Mouse (Mus musculus) central nervous system, embryonic 18 days (tissue): ENCODE data around the gene Mrpl48. TPM values are rescaled to one million over a fixed set of nuclear protein-coding genes. Genes with fewer than 3 reads are reported as not detected.

Experiments
- polyA plus RNA-seq: library from polyadenylated mRNA; depleted of rRNA; stranded (reverse); fragments of >200 nt; gene quantifications from 2 replicates; pipeline ENCODE4 v1.2.3, GENCODE M21; 2012; rRNA removed

Gene Mrpl48
- polyA plus RNA-seq: 48.2 and 52.7 TPM in 2 replicates

GRCm38 (mm10) chr7:100608130-100608741 lies at the start of gene Mrpl48:
Mrpl48 (minus strand) TSS chr7:100608301.

GRCm38 (mm10) chr7:100607214-100608129 lies 629 bp downstream of the Mrpl48 start, which contains the start of gene Rab6a:
Rab6a (plus strand) TSS chr7:100607410.

DNA sequence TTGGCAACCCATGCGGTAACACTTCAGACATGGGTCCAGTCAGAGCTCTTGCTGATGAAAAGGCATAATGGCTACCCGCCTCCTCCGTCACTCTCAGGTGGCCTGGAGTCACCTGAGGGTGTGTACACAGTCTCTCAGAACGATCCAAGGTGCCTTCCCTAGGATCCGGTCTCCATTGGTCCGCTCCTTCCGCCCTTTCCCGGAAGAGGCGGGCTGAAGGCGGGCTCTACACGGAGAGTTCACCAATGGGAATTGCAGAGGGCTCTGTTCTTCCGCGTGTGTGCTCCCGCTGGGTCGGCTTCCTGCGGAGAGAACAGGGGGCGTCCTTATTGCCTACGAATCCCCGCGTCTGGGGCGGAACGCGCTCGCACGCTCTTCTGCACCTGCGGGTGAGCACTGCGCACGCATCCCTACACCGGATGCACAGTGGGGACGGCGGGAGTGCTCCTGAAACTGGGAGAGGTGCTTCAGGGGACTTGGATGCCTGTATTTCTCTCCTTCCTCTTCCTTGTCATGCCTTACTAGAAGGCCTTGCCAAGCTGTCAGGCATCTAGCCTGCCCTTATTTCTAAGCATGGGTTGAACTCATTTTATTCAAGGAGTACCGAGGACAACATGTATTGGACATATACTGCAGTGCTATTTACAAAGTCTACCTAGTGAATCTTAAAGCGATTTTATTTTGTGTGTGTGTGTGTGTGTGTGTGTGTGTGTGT lies 71.1 kb downstream of the Mrpl48 start, which contains the start of gene Coa4:
Coa4 (plus strand) TSS at position 268 of the 715 bp plus-strand sequence.

GRCm38 (mm10) chr7:100514573-100514972 lies 93.5 kb downstream of the Mrpl48 start, which contains the start of gene Dnajb13:
Dnajb13 (minus strand) TSS chr7:100514960.

Other genes starting within 250 kb of the Mrpl48 start
- 22.6 TPM in 2 replicates for gene C2cd3, start 236.1 kb downstream of the Mrpl48 start, polyA plus RNA-seq
- 164 and 175 TPM in 2 replicates for gene Ppme1, start 236.0 kb downstream of the Mrpl48 start, polyA plus RNA-seq
- gene Ucp3, start 135.3 kb downstream of the Mrpl48 start, polyA plus RNA-seq: 0.06 and 0.21 TPM in 2 replicates
- 41.7 and 43.9 TPM in 2 replicates for gene Ucp2, start 115.0 kb downstream of the Mrpl48 start, polyA plus RNA-seq
- gene Dnajb13, start 93.3 kb downstream of the Mrpl48 start, polyA plus RNA-seq: 2.8 and 3.8 TPM in 2 replicates
- 9.5 and 9.8 TPM in 2 replicates for gene Coa4, start 71.2 kb downstream of the Mrpl48 start, polyA plus RNA-seq
- gene Rab6a, start 891 bp downstream of the Mrpl48 start, polyA plus RNA-seq: 220 and 231 TPM in 2 replicates
- gene Plekhb1, start 54.1 kb upstream of the Mrpl48 start, polyA plus RNA-seq: 15.3 and 15.9 TPM in 2 replicates
- gene Fam168a, start 98.3 kb upstream of the Mrpl48 start, polyA plus RNA-seq: 101 and 120 TPM in 2 replicates